Mouse (Mus musculus) limb, embryonic 10.5 days (tissue): ENCODE results near the gene Scn8a. TPM values are rescaled to one million over a fixed set of nuclear protein-coding genes. Genes with fewer than 3 reads are reported as not detected.

Experiments
- DNase-seq: peaks from one replicate; pipeline ENCODE4 v3.0.0-alpha.2; 2017; ENCODE audit warnings: low spot score
- H3K27ac ChIP-seq: fragments of 300-500 bp; sonication (generic); 2 replicates; pipeline ENCODE4 v1.5.1; 2016; ENCODE audit warnings: mild to moderate bottlenecking
- H3K27me3 ChIP-seq: fragments of 300-500 bp; sonication (generic); 2 replicates; pipeline ENCODE4 v1.6.1; 2016; ENCODE audit warnings: low read depth, mild to moderate bottlenecking; ENCODE audit not compliant: poor library complexity, severe bottlenecking
- H3K36me3 ChIP-seq: fragments of 300-500 bp; sonication (generic); 2 replicates; pipeline ENCODE4 v1.6.1; 2016; ENCODE audit warnings: mild to moderate bottlenecking, moderate library complexity
- H3K4me1 ChIP-seq: fragments of 300-500 bp; sonication (generic); 2 replicates; pipeline ENCODE4 v1.6.1; 2016
- H3K4me3 ChIP-seq: fragments of 300-500 bp; sonication (generic); 2 replicates; pipeline ENCODE4 v1.5.1; 2016; ENCODE audit warnings: mild to moderate bottlenecking, moderate library complexity
- H3K9me3 ChIP-seq: fragments of 300-500 bp; sonication (generic); replicated peaks from 2 replicates; pipeline ENCODE4 v1.6.1; 2016; ENCODE audit warnings: mild to moderate bottlenecking
- WGBS: fragments of 180-500 bp; shearing (Covaris S2); methylation state at CpG from one replicate; pipeline ENCODE4 v1.1.7; 2016; 5-methylcytosine and 5-hydroxymethylcytosine counted together
- polyA plus RNA-seq: library from polyadenylated mRNA; unstranded; fragments of >200 nt; fragmentation: Nextera tagmentation; extraction: Ambion mirVana; gene quantifications from 2 replicates; pipeline ENCODE4 v1.2.1, GENCODE M21; 2016

The Scn8a gene
- polyA plus RNA-seq, 1 experiment from 2014 or later: 4.3 TPM

- no peaks in the 10 kb centered on the region for H3K36me3 ChIP-seq
- 73% methylated on average over 13 of the region's 13 CpGs for WGBS
- H3K27ac ChIP-seq: no peak overlapping the region
- no peaks in the 10 kb centered on the region for H3K9me3 ChIP-seq
- DNase-seq: no peak
- H3K4me3 ChIP-seq: no peak overlapping the region
- no peaks in the 10 kb centered on the region for H3K4me1 ChIP-seq
- H3K27me3 ChIP-seq: no peaks in the 10 kb centered on the region
Measured at GRCm38 (mm10) chr15:100891962-100892361, 22.3 kb downstream of the Scn8a start.

DNA sequence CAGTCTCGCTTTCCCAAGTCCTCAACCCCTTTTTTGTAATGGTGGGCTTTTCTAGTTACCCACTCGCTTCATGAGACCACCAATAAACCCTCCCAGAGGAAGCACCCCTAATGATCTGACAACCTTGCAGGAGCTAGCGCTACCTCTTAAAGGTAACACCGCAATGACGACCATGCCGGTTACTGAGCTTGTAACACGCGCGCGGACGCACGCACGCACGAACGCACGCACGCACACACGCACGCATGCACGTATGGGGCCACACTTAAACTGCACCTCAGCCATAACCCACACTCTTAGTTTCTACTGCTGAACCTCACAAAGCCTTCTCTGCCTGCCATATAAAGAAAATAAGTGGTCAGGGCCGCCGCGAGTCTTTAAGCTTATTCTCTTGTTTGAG lies 26.8 kb downstream of the Scn8a start:
- no peaks in the 10 kb centered on the region for H3K4me1 ChIP-seq
- WGBS: 98% methylated on average over 23 of the region's 23 CpGs
- H3K27me3 ChIP-seq: no peaks in the 10 kb centered on the region
- no peak overlapping the region for H3K4me3 ChIP-seq
- H3K9me3 ChIP-seq: no peaks in the 10 kb centered on the region
- no peaks in the 10 kb centered on the region for H3K36me3 ChIP-seq
- H3K27ac ChIP-seq: no peak overlapping the region
- no peak for DNase-seq

DNA sequence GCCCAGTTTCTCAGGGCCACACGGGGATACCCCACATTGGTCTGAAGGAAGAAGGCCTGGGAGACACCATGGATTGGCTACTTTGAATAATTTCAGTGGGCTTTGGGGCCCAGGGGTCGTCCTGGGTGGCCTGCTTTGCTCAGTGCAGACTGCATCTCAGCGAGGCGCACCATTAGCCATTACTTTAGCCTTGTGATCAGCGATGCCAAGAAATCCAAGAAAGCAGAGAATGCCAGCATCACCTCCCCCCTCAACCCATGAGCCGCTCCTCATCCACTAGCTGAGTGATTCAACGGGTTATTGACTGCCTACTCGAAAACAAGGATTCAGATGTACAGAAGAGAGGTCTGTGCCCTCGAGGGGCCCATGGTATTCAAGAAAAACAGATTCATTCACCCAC lies 34.2 kb downstream of the Scn8a start:
- Histone ChIP-seq H3K36me3 (no peaks in the 10 kb centered on the region), H3K27ac (no peak overlapping the region), H3K9me3 (no peaks in the 10 kb centered on the region), H3K27me3 (no peaks in the 10 kb centered on the region), H3K4me1 (peaks cover 5% of the 10 kb centered on the region; the same call in 1 of the 2 replicates), H3K4me3 (no peak overlapping the region)
- 84% methylated on average over 9 of the region's 9 CpGs for WGBS
- no peak for DNase-seq

DNA sequence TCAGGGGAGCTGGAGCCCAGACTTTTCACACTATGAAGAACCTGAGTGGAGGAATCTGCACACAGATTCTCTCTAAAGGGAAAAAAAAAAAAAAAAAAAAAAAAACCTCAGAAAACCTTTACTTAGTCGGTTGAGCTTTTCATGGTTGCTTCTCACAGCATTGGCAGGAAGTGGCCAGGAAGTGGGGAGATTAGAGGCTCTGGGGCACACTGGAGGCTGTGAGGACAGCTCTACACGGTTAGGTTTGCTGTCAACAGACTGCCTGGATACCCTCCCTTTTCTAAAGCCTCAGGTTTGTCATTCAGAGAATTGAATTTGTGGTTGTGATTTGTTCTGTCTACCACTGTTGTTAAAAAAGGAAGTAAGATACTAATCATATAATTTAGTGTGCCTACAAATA lies 35.3 kb downstream of the Scn8a start:
- Histone ChIP-seq H3K9me3 (no peaks in the 10 kb centered on the region), H3K27me3 (no peaks in the 10 kb centered on the region), H3K4me1 (peaks cover 5% of the 10 kb centered on the region; the same call in 1 of the 2 replicates), H3K36me3 (no peaks in the 10 kb centered on the region), H3K4me3 (no peak overlapping the region), H3K27ac (no peak overlapping the region)
- DNase-seq: no peak
- WGBS: 32% methylated on average over 2 of the region's 2 CpGs

DNA sequence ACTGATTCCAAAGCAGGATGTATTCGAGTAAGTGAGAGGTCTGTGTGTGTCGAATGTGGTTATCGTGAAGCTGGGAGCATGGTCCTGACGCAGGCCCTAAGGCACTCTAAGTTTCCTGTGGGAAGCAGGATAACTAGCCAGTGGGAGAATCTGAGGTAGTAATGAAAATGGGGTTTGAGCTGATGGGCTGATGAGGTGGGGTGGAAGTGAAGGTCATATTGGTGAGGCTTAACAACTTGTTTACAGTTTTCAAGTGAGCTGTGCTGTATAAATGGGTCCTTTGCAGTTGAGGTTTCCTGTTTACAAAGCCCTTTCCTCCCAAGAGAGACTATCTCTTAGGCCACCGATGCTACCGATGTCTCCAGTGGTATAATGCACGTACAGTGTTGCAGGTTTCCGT lies 36.1 kb downstream of the Scn8a start:
- Histone ChIP-seq H3K36me3 (no peaks in the 10 kb centered on the region), H3K27ac (no peak overlapping the region), H3K27me3 (no peaks in the 10 kb centered on the region), H3K9me3 (no peaks in the 10 kb centered on the region), H3K4me3 (no peak overlapping the region), H3K4me1 (peaks cover 5% of the 10 kb centered on the region; the same call in 1 of the 2 replicates)
- 82% methylated on average over 8 of the region's 8 CpGs for WGBS
- DNase-seq: no peak

DNA sequence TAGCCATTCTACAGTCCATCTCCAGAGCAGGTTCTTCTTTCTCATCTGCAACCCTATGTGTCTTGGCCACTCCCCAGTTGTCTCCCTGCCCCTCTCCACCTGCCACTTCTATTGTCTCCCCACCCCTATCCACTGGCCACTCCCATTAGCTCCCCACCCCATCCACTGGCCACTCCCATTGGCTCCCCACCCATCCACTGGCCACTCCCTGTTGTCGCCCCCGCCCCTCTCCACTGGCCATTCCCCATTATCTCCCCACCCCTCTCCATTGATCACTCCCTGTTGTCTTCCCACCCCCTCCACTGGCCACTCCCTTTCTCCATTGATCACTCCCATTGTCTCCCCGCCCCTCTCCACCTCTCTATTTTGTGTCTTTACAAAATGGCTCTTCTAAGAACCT lies 39.2 kb downstream of the Scn8a start:
- Histone ChIP-seq H3K27ac (no peak overlapping the region), H3K4me3 (no peak overlapping the region), H3K4me1 (peaks cover 7% of the 10 kb centered on the region; the same call in 1 of the 2 replicates), H3K36me3 (no peaks in the 10 kb centered on the region), H3K9me3 (no peaks in the 10 kb centered on the region), H3K27me3 (no peaks in the 10 kb centered on the region)
- DNase-seq: no peak
- 36% methylated on average over 3 of the region's 3 CpGs for WGBS

DNA sequence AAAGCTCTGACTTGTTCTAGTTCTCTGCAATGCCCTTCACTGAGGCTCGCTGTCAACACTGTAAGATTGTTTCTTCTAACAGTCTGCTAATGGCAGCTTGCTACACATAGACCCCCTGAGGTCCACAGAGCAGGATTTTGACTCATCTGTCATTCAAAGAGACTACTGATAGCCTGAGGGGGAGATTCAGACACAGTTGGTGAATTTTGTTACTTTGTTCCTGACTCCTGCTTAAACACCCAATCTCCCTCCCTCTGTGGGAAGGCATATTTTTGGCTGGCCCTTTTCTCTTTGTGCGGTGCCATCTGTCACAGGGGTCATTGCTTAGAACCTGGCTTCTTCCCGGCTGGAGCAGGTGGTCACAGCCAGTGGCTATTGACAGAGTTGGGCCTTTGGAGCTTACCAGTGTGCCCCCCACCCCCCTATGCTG lies 40.1 kb downstream of the Scn8a start:
- no peak overlapping the region for H3K27ac ChIP-seq
- no peak for DNase-seq
- H3K27me3 ChIP-seq: no peaks in the 10 kb centered on the region
- H3K9me3 ChIP-seq: no peaks in the 10 kb centered on the region
- no peak overlapping the region for H3K4me3 ChIP-seq
- no peaks in the 10 kb centered on the region for H3K36me3 ChIP-seq
- peaks cover 9% of the 10 kb centered on the region for H3K4me1 ChIP-seq
- 46% methylated on average over 3 of the region's 3 CpGs for WGBS

GRCm38 (mm10) chr15:100910381-100910841 lies 40.8 kb downstream of the Scn8a start:
- no peak for DNase-seq
- Histone ChIP-seq H3K27ac (no peak overlapping the region), H3K9me3 (no peaks in the 10 kb centered on the region), H3K36me3 (no peaks in the 10 kb centered on the region), H3K4me1 (peaks cover 11% of the 10 kb centered on the region), H3K27me3 (no peaks in the 10 kb centered on the region), H3K4me3 (no peak overlapping the region)
- WGBS: 74% methylated on average over 10 of the region's 10 CpGs

DNA sequence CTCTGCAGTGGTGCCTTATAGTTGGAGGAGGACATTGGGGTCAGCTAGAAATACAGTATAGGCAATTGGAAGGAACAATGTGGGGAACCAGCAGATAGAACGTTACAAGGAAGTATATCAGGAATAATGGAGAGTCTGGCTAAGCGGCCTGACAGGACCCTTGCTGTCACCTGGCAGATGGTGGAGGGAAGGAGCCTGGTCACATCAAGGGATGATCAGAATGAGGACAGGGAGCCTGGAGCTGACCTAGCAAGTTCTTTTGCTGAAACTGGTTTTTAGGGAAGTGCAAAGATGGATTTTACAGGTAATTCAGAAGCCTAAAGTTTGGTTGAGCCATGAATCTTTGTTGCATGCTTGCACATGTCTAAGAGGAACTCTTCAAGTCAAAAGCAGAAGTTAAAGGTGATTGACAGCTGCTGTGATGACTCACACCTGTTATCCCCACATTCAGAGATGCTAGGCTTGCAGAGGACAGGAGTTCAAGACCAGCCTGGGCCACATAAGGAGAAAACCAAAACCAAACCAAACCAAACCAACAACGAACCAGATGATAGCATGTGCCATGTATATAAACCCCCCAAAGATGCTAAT lies 43.1 kb downstream of the Scn8a start:
- Histone ChIP-seq H3K27me3 (peaks cover 4% of the 10 kb centered on the region), H3K27ac (no peak overlapping the region), H3K36me3 (no peaks in the 10 kb centered on the region), H3K4me1 (peaks cover 14% of the 10 kb centered on the region), H3K4me3 (no peak overlapping the region), H3K9me3 (no peaks in the 10 kb centered on the region)
- no peak for DNase-seq
- 84% methylated on average over 3 of the region's 3 CpGs for WGBS

DNA sequence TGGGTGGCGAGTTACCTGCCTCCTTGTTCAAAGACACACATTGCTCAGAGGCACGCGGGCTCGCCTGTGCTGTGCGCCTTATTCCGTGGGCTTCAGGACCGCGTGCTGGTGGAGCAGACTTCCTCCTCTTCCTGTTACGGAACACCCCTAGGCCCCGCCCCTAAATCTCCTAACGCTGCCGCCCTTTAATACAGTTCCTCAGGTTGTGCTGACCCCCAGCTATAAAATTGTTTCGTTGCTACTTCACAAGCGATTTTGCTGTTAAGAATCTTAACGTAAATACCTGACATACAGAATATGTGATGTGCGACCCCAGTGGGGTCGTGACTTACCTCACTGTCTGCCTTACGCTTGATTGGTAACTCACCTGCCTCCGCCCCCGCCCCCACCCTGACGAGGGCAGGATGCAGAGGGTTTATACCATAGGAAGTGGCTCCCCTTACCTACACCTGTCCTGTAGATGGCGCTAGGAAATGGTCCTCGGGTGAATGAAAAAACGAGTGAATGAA lies 45.1 kb downstream of the Scn8a start:
- no peaks in the 10 kb centered on the region for H3K9me3 ChIP-seq
- DNase-seq: peak; percentile 66
- H3K27ac ChIP-seq: no peak overlapping the region; the same call in 1 of the 2 replicates
- 3% methylated on average over 24 of the region's 24 CpGs for WGBS
- H3K4me1 ChIP-seq: peaks cover 14% of the 10 kb centered on the region
- peak overlapping the region; percentile 46 for H3K4me3 ChIP-seq
- H3K27me3 ChIP-seq: peaks cover 4% of the 10 kb centered on the region
- H3K36me3 ChIP-seq: no peaks in the 10 kb centered on the region

DNA sequence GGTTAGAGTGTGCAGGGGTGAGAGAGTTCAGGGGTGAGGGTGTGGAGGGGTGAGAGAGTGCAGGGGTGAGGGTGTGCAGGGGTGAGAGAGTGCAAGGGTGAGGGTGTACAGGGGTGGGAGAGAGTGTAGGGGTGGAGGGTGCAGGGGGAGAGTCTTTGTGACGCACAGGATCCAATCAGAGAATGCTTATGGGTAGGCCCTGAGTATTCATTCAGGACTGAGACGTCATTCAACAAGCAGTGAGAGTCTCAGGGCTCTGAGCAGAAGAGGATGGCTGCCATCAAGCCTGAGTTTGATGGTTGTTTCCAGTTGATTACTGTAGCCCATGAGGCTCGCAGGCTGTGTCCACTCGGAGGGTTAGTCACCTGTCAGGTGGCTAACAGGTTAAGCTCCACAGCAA lies 48.4 kb downstream of the Scn8a start:
- H3K36me3 ChIP-seq: no peaks in the 10 kb centered on the region
- H3K4me1 ChIP-seq: peaks cover 18% of the 10 kb centered on the region
- H3K27ac ChIP-seq: no peak overlapping the region
- peaks cover 13% of the 10 kb centered on the region for H3K27me3 ChIP-seq
- no peak overlapping the region for H3K4me3 ChIP-seq
- DNase-seq: no peak
- WGBS: 63% methylated on average over 4 of the region's 4 CpGs
- no peaks in the 10 kb centered on the region for H3K9me3 ChIP-seq

- H3K9me3 ChIP-seq: no peaks in the 10 kb centered on the region
- H3K4me1 ChIP-seq: peaks cover 22% of the 10 kb centered on the region
- 94% methylated on average over 11 of the region's 11 CpGs for WGBS
- H3K27me3 ChIP-seq: peaks cover 19% of the 10 kb centered on the region; the same call in 1 of the 2 replicates
- no peak for DNase-seq
- no peak overlapping the region for H3K4me3 ChIP-seq
- no peak overlapping the region for H3K27ac ChIP-seq
- no peaks in the 10 kb centered on the region for H3K36me3 ChIP-seq
Measured at GRCm38 (mm10) chr15:100922210-100922609, 52.6 kb downstream of the Scn8a start.

- no peak for DNase-seq
- H3K27me3 ChIP-seq: peaks cover 19% of the 10 kb centered on the region; the same call in 1 of the 2 replicates
- no peaks in the 10 kb centered on the region for H3K9me3 ChIP-seq
- H3K36me3 ChIP-seq: no peaks in the 10 kb centered on the region
- H3K4me1 ChIP-seq: peaks cover 22% of the 10 kb centered on the region
- no peak overlapping the region for H3K4me3 ChIP-seq
- 20% methylated on average over 19 of the region's 19 CpGs for WGBS
- no peak overlapping the region for H3K27ac ChIP-seq
Measured at GRCm38 (mm10) chr15:100923476-100923875, 53.8 kb downstream of the Scn8a start.
